Comparison of ENCODE assay signal across 26 mouse cellular contexts in the genomic region with DNA sequence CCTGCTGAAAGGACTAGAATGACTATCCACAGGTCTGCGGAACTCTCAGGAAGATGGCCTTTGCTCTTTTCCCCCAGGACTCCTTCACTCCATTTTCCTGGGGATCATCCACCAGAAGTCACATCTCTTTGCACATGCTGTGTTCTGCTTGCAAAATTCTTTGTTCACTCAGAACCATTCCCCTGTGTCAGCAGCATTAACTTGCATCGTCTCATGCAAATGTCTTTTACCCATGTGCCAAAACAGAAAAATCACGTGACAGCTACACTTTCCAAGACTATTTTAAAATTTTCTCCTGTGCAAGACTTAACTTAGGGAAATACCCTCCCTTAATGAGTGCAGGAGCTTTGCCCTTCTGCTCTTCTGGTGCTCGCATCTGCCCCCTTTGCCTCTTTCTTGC.
DNase-seq lines count a peak whose midpoint lies in the region; ATAC-seq and TF ChIP-seq lines count a peak whose summit lies in the region.
"Had no signal": no experiment of that assay in that cellular context is flagged by ENCODE, and none has a peak within 500 bp of the region (broad histone marks: within the 10 kb centered on the region; RNA-seq: fewer than 3 reads in every experiment).

No protein-coding gene starts in this region.

- H3K27me3 ChIP-seq in forebrain, embryonic 14.5 days (replicated peaks; ENCODE audit: control insufficient read depth, insufficient read depth, low read length): no peaks in the 10 kb centered on the region
- no peaks in the 10 kb centered on the region for H3K27me3 ChIP-seq in forebrain, embryonic 15.5 days
- H3K27me3 ChIP-seq: CH12.LX; embryonic facial prominence, embryonic 13.5 days; embryonic facial prominence, embryonic 15.5 days; forebrain, embryonic 12.5 days; Patski had no signal

- H3K4me2 ChIP-seq in forebrain, embryonic 14.5 days (ENCODE audit: low read length): no peak overlapping the region
- H3K4me2 ChIP-seq in forebrain, embryonic 15.5 days (replicated peaks): no peak overlapping the region
- H3K4me2 ChIP-seq: embryonic facial prominence, embryonic 13.5 days; embryonic facial prominence, embryonic 15.5 days; forebrain, embryonic 12.5 days had no signal

- peaks cover 8% of the 10 kb centered on the region; the same call in 1 of the 2 replicates for H3K4me1 ChIP-seq in forebrain, embryonic 14.5 days (ENCODE audit: control insufficient read depth, insufficient read depth, low read length)
- H3K4me1 ChIP-seq in forebrain, embryonic 15.5 days: peaks cover 24% of the 10 kb centered on the region
- H3K4me1 ChIP-seq: embryonic facial prominence, embryonic 15.5 days had no signal

- no peak for TF ChIP-seq POLR2A in brain, embryonic 14.5 days (IDR thresholded peaks at IDR 0.05; ENCODE audit: borderline replicate concordance, extremely low read depth, insufficient read depth, insufficient read length, poor library complexity, severe bottlenecking)

- no peak overlapping the region for H3K27ac ChIP-seq in forebrain, embryonic 14.5 days (ENCODE audit: low read depth, low read length)
- H3K27ac ChIP-seq in forebrain, embryonic 15.5 days (replicated peaks): no peak overlapping the region; the same call in 1 of the 2 replicates
- H3K27ac ChIP-seq: embryonic facial prominence, embryonic 13.5 days; embryonic facial prominence, embryonic 15.5 days; forebrain, embryonic 10.5 days; forebrain, embryonic 12.5 days had no signal

- H3K4me3 ChIP-seq in forebrain, embryonic 14.5 days (ENCODE audit: low read depth, low read length): no peak overlapping the region
- no peak overlapping the region for H3K4me3 ChIP-seq in forebrain, embryonic 15.5 days
- H3K4me3 ChIP-seq: embryonic facial prominence, embryonic 13.5 days; embryonic facial prominence, embryonic 15.5 days; erythroblast, embryonic 14.5 days; forebrain, embryonic 10.5 days; forebrain, embryonic 12.5 days had no signal

- H3K9me3 ChIP-seq in forebrain, embryonic 14.5 days (replicated peaks; ENCODE audit: control insufficient read depth, low read length): no peaks in the 10 kb centered on the region
- no peaks in the 10 kb centered on the region for H3K9me3 ChIP-seq in forebrain, embryonic 15.5 days
- H3K9me3 ChIP-seq: embryonic facial prominence, embryonic 13.5 days; embryonic facial prominence, embryonic 15.5 days; forebrain, embryonic 10.5 days; forebrain, embryonic 12.5 days had no signal

- no peak overlapping the region for H3K9ac ChIP-seq in forebrain, embryonic 14.5 days (ENCODE audit: low read length)
- no peak overlapping the region for H3K9ac ChIP-seq in forebrain, embryonic 15.5 days (replicated peaks)
- H3K9ac ChIP-seq: embryonic facial prominence, embryonic 13.5 days; embryonic facial prominence, embryonic 15.5 days; forebrain, embryonic 12.5 days had no signal

- TF ChIP-seq CTCF in brain, embryonic 14.5 days (IDR thresholded peaks at IDR 0.05; ENCODE audit: borderline replicate concordance, extremely low read depth, insufficient read depth, insufficient read length): no peak

- ATAC-seq in forebrain, embryonic 14.5 days: no peak
- ATAC-seq in forebrain, embryonic 15.5 days (replicated peaks): no peak
- ATAC-seq: activated CD4-positive, CD25-positive, alpha-beta regulatory T cell, adult 4 months; CD4-positive, CD25-positive, alpha-beta regulatory T cell, adult 4 months; Patski had no signal

- 75% methylated on average over 4 of the region's 4 CpGs for WGBS in forebrain, embryonic 14.5 days
- 66% methylated on average over 4 of the region's 4 CpGs for WGBS in forebrain, embryonic 15.5 days

- DNase-seq in forebrain, embryonic 14.5 days (ENCODE audit: low spot score): peak; percentile 34
- peak; percentile 27 for DNase-seq in heart, adult 11 months
- DNase-seq in heart, adult 18-20 months: no peak
- DNase-seq in brain, embryonic 14.5 days (ENCODE audit: low read depth): peak; percentile 44
- DNase-seq: adrenal gland, adult 8-10 months; adrenal gland, postnatal 14 days; adrenal gland, postnatal 36 days; B cell, adult 2 months; cerebellum, adult 11 months; cerebellum, adult 18-20 months; cerebellum, adult 8-10 months; cerebellum, adult 9-11 months; cerebellum, postnatal 14 days; cerebellum, postnatal 36 days; embryo, embryonic 11 days had no signal

- no peaks in the 10 kb centered on the region for H3K36me3 ChIP-seq in forebrain, embryonic 14.5 days (ENCODE audit: control insufficient read depth, insufficient read depth, low read length)
- no peaks in the 10 kb centered on the region for H3K36me3 ChIP-seq in forebrain, embryonic 15.5 days
- H3K36me3 ChIP-seq: embryonic facial prominence, embryonic 13.5 days; embryonic facial prominence, embryonic 15.5 days; forebrain, embryonic 10.5 days; forebrain, embryonic 12.5 days; G1E had no signal

Comparison
In these comparisons a context has a peak if more than half of its experiments do, and no peak if none do; other contexts are left out.
1. DNase-seq: peak in forebrain, embryonic 14.5 days (single experiment), heart, adult 11 months (single experiment) and brain, embryonic 14.5 days (single experiment); none in heart, adult 18-20 months (0 of 2).